Mouse (Mus musculus): ENCODE measurements at regions not wholly inside any gene's neighbourhood (a gene's known extent, or its start where the extent isn't known, plus 50 kb on each side); places are given as distances from the start of the nearest gene placed in this dataset.

- Histone ChIP-seq H3K4me2 (replicated peaks) (peak overlapping the region; percentile 34; the same call in 1 of the 2 replicates), H3K9ac (replicated peaks) (no peak overlapping the region)
Measured at GRCm38 (mm10) chr14:48942882-48943281, 123.0 kb upstream of the Ap5m1 start.

GRCm38 (mm10) chr14:48930886-48931285 is 135.0 kb upstream of the Ap5m1 start:
- H3K9ac ChIP-seq (replicated peaks), result no peak overlapping the region
- no peaks in the 10 kb centered on the region for H3K27me3 ChIP-seq
- no peaks in the 10 kb centered on the region; the same call in 1 of the 2 replicates for H3K4me1 ChIP-seq
- ATAC-seq (ENCODE audit: low FRiP score, low read depth), result no peak
- H3K36me3 ChIP-seq, result no peaks in the 10 kb centered on the region
- no peaks in the 10 kb centered on the region for H3K9me3 ChIP-seq
- WGBS, result 93% methylated on average over 9 of the region's 9 CpGs
- H3K4me3 ChIP-seq, result no peak overlapping the region
- no peak overlapping the region for H3K27ac ChIP-seq (replicated peaks)
- no peak overlapping the region for H3K4me2 ChIP-seq (replicated peaks)

More at GRCm38 (mm10) chr14:48942882-48943281, 123.0 kb upstream of the Ap5m1 start:
- H3K4me1 ChIP-seq, result no peaks in the 10 kb centered on the region; the same call in 1 of the 2 replicates
- no peak overlapping the region for H3K27ac ChIP-seq (replicated peaks)
- WGBS, result 21% methylated on average over 10 of the region's 10 CpGs
- H3K27me3 ChIP-seq, result no peaks in the 10 kb centered on the region
- H3K4me3 ChIP-seq, result no peak overlapping the region
- ATAC-seq (ENCODE audit: low FRiP score, low read depth), result no peak
- H3K9me3 ChIP-seq, result no peaks in the 10 kb centered on the region
- H3K36me3 ChIP-seq, result no peaks in the 10 kb centered on the region

- Histone ChIP-seq H3K27me3 (no peaks in the 10 kb centered on the region), H3K4me1 (no peaks in the 10 kb centered on the region), H3K4me3 (no peak overlapping the region), H3K36me3 (no peaks in the 10 kb centered on the region), H3K9ac (replicated peaks) (no peak overlapping the region), H3K9me3 (no peaks in the 10 kb centered on the region), H3K4me2 (replicated peaks) (no peak overlapping the region), H3K27ac (replicated peaks) (no peak overlapping the region)
- ATAC-seq (ENCODE audit: low FRiP score, low read depth), result no peak
- 50% methylated on average over 1 of the region's 1 CpGs for WGBS
Measured at GRCm38 (mm10) chr14:48925870-48926269, 140.0 kb upstream of the Ap5m1 start.

GRCm38 (mm10) chr14:48909420-48909819 is 156.5 kb upstream of the Ap5m1 start:
- no peaks in the 10 kb centered on the region for H3K36me3 ChIP-seq
- no peak overlapping the region for H3K4me2 ChIP-seq (replicated peaks)
- ATAC-seq (ENCODE audit: low FRiP score, low read depth), result no peak
- H3K27ac ChIP-seq (replicated peaks), result no peak overlapping the region
- no peaks in the 10 kb centered on the region for H3K9me3 ChIP-seq
- WGBS, result 87% methylated on average over 13 of the region's 13 CpGs
- 0 out of 2 replicates have a peak, but pooled peaks cover 4% of the 10 kb centered on the region for H3K27me3 ChIP-seq
- H3K4me1 ChIP-seq, result peaks cover 9% of the 10 kb centered on the region; the same call in 1 of the 2 replicates
- no peak overlapping the region for H3K9ac ChIP-seq (replicated peaks)
- H3K4me3 ChIP-seq, result no peak overlapping the region

GRCm38 (mm10) chr14:48907991-48908698 is 157.8 kb upstream of the Ap5m1 start:
- peak; percentile 30; the same call in 1 of the 2 replicates for ATAC-seq (ENCODE audit: low FRiP score, low read depth)
- H3K27me3 ChIP-seq, result 0 out of 2 replicates have a peak, but pooled peaks cover 4% of the 10 kb centered on the region
- 52% methylated on average over 14 of the region's 14 CpGs for WGBS
- H3K27ac ChIP-seq (replicated peaks), result peak overlapping the region; percentile 25; the same call in 1 of the 2 replicates
- H3K36me3 ChIP-seq, result no peaks in the 10 kb centered on the region
- H3K4me1 ChIP-seq, result peaks cover 13% of the 10 kb centered on the region; the same call in 1 of the 2 replicates
- H3K4me2 ChIP-seq (replicated peaks), result no peak overlapping the region
- H3K4me3 ChIP-seq, result no peak overlapping the region
- H3K9ac ChIP-seq (replicated peaks), result no peak overlapping the region
- no peaks in the 10 kb centered on the region for H3K9me3 ChIP-seq

GRCm38 (mm10) chr14:48907403-48907973 is 158.4 kb upstream of the Ap5m1 start:
- H3K4me2 ChIP-seq (replicated peaks), result no peak overlapping the region
- H3K9me3 ChIP-seq, result no peaks in the 10 kb centered on the region
- H3K36me3 ChIP-seq, result no peaks in the 10 kb centered on the region
- WGBS, result 69% methylated on average over 6 of the region's 6 CpGs
- no peak overlapping the region for H3K4me3 ChIP-seq
- H3K9ac ChIP-seq (replicated peaks), result no peak overlapping the region
- H3K4me1 ChIP-seq, result peaks cover 13% of the 10 kb centered on the region; the same call in 1 of the 2 replicates
- peak overlapping the region; percentile 25; the same call in 1 of the 2 replicates for H3K27ac ChIP-seq (replicated peaks)
- 0 out of 2 replicates have a peak, but pooled peaks have one; percentile 19 for ATAC-seq (ENCODE audit: low FRiP score, low read depth)
- H3K27me3 ChIP-seq, result 0 out of 2 replicates have a peak, but pooled peaks cover 4% of the 10 kb centered on the region

- H3K4me1 ChIP-seq, result peaks cover 13% of the 10 kb centered on the region; the same call in 1 of the 2 replicates
- no peak overlapping the region for H3K4me2 ChIP-seq (replicated peaks)
- 94% methylated on average over 1 of the region's 1 CpGs for WGBS
- H3K27ac ChIP-seq (replicated peaks), result no peak overlapping the region
- no peak overlapping the region for H3K4me3 ChIP-seq
- H3K36me3 ChIP-seq, result no peaks in the 10 kb centered on the region
- no peak overlapping the region for H3K9ac ChIP-seq (replicated peaks)
- ATAC-seq (ENCODE audit: low FRiP score, low read depth), result no peak
- H3K9me3 ChIP-seq, result no peaks in the 10 kb centered on the region
- H3K27me3 ChIP-seq, result 0 out of 2 replicates have a peak, but pooled peaks cover 4% of the 10 kb centered on the region
Measured at GRCm38 (mm10) chr14:48906956-48907355, 158.9 kb upstream of the Ap5m1 start.

GRCm38 (mm10) chr14:48904576-48904975 is 161.3 kb upstream of the Ap5m1 start:
- WGBS, result 90% methylated on average over 1 of the region's 1 CpGs
- Histone ChIP-seq H3K9me3 (no peaks in the 10 kb centered on the region), H3K27me3 (0 out of 2 replicates have a peak, but pooled peaks cover 3% of the 10 kb centered on the region), H3K4me1 (peaks cover 13% of the 10 kb centered on the region; the same call in 1 of the 2 replicates), H3K9ac (replicated peaks) (no peak overlapping the region), H3K27ac (replicated peaks) (no peak overlapping the region), H3K4me2 (replicated peaks) (no peak overlapping the region), H3K36me3 (no peaks in the 10 kb centered on the region), H3K4me3 (no peak overlapping the region)
- ATAC-seq (ENCODE audit: low FRiP score, low read depth), result no peak

- no peaks in the 10 kb centered on the region for H3K9me3 ChIP-seq
- H3K27ac ChIP-seq (replicated peaks), result no peak overlapping the region
- H3K9ac ChIP-seq (replicated peaks), result no peak overlapping the region
- no peaks in the 10 kb centered on the region for H3K27me3 ChIP-seq
- ATAC-seq (ENCODE audit: low FRiP score, low read depth), result 0 out of 2 replicates have a peak, but pooled peaks have one; percentile 34
- H3K4me3 ChIP-seq, result no peak overlapping the region
- no peak overlapping the region for H3K4me2 ChIP-seq (replicated peaks)
- peaks cover 13% of the 10 kb centered on the region; the same call in 1 of the 2 replicates for H3K4me1 ChIP-seq
- no peaks in the 10 kb centered on the region for H3K36me3 ChIP-seq
- 47% methylated on average over 5 of the region's 5 CpGs for WGBS
Measured at GRCm38 (mm10) chr14:48903526-48903925, 162.4 kb upstream of the Ap5m1 start.

GRCm38 (mm10) chr14:48900201-48900600 is 165.7 kb upstream of the Ap5m1 start:
- Histone ChIP-seq H3K4me1 (0 out of 2 replicates have a peak, but pooled peaks cover 4% of the 10 kb centered on the region), H3K9ac (replicated peaks) (no peak overlapping the region), H3K36me3 (no peaks in the 10 kb centered on the region), H3K27me3 (peaks cover 5% of the 10 kb centered on the region; the same call in 1 of the 2 replicates), H3K27ac (replicated peaks) (no peak overlapping the region), H3K4me3 (no peak overlapping the region), H3K4me2 (replicated peaks) (no peak overlapping the region), H3K9me3 (peaks cover 8% of the 10 kb centered on the region; the same call in 1 of the 2 replicates)
- WGBS, result 100% methylated on average over 1 of the region's 1 CpGs
- ATAC-seq (ENCODE audit: low FRiP score, low read depth), result no peak

GRCm38 (mm10) chr14:48897140-48897539 is 168.8 kb upstream of the Ap5m1 start:
- Histone ChIP-seq H3K4me3 (no peak overlapping the region), H3K36me3 (no peaks in the 10 kb centered on the region), H3K27ac (replicated peaks) (no peak overlapping the region), H3K4me2 (replicated peaks) (no peak overlapping the region), H3K27me3 (peaks cover 13% of the 10 kb centered on the region; the same call in 1 of the 2 replicates), H3K9me3 (peaks cover 8% of the 10 kb centered on the region; the same call in 1 of the 2 replicates), H3K9ac (replicated peaks) (no peak overlapping the region), H3K4me1 (peaks cover 6% of the 10 kb centered on the region; the same call in 1 of the 2 replicates)
- ATAC-seq (ENCODE audit: low FRiP score, low read depth), result no peak
- WGBS, result 92% methylated on average over 5 of the region's 5 CpGs

- no peak overlapping the region for H3K9ac ChIP-seq (replicated peaks)
- no peak overlapping the region for H3K4me3 ChIP-seq
- 95% methylated on average over 7 of the region's 7 CpGs for WGBS
- no peak overlapping the region for H3K27ac ChIP-seq (replicated peaks)
- no peak for ATAC-seq (ENCODE audit: low FRiP score, low read depth)
- H3K4me2 ChIP-seq (replicated peaks), result no peak overlapping the region
- H3K36me3 ChIP-seq, result no peaks in the 10 kb centered on the region
- peaks cover 8% of the 10 kb centered on the region for H3K4me1 ChIP-seq
- peaks cover 13% of the 10 kb centered on the region; the same call in 1 of the 2 replicates for H3K27me3 ChIP-seq
- peaks cover 8% of the 10 kb centered on the region; the same call in 1 of the 2 replicates for H3K9me3 ChIP-seq
Measured at GRCm38 (mm10) chr14:48896235-48896634, 169.7 kb upstream of the Ap5m1 start.
